Mouse (Mus musculus) G1E (cell line): ENCODE results near the gene Slit2. TPM values are rescaled to one million over a fixed set of nuclear protein-coding genes. Genes with fewer than 3 reads are reported as not detected.

Experiments
- ATAC-seq: 2 replicates; pipeline ENCODE4 v1.8.0; 2016; ENCODE audit warnings: mild to moderate bottlenecking; ENCODE audit not compliant: insufficient number of reproducible peaks, poor library complexity, low FRiP score, severe bottlenecking; ENCODE audit errors: extremely low read depth
- DNase-seq: peaks from one replicate; pipeline ENCODE4 v3.0.0; 2012; ENCODE audit warnings: low spot score
- H3K27me3 ChIP-seq: 2 replicates; pipeline ENCODE4 v1.6.1; 2012; ENCODE audit warnings: mild to moderate bottlenecking, low read length, inconsistent platforms; ENCODE audit not compliant: insufficient read depth
- H3K36me3 ChIP-seq: replicated peaks from 2 replicates; pipeline ENCODE3; 2012; ENCODE audit warnings: mild to moderate bottlenecking, inconsistent platforms
- H3K4me1 ChIP-seq: 2 replicates; pipeline ENCODE4 v1.6.1; 2012; ENCODE audit warnings: low read depth, low read length, inconsistent platforms, mixed read lengths; ENCODE audit not compliant: insufficient read depth
- H3K4me3 ChIP-seq: 2 replicates; pipeline ENCODE4 v1.5.1; 2012; ENCODE audit warnings: low read depth, mild to moderate bottlenecking, inconsistent platforms, low read length, moderate library complexity, mixed read lengths
- H3K9me3 ChIP-seq: replicated peaks from 2 replicates; pipeline ENCODE4 v1.6.1; 2012; ENCODE audit warnings: inconsistent platforms
- CTCF ChIP-seq: IDR thresholded peaks from 2 replicates; pipeline ENCODE4 v1.5.1; 2012; ENCODE audit warnings: low read depth, low read length, inconsistent platforms, mixed read lengths
- GATA1 ChIP-seq: IDR thresholded peaks from 2 replicates; pipeline ENCODE4 v1.6.1; 2012; ENCODE audit warnings: borderline replicate concordance, low read length, inconsistent platforms, mixed read lengths
- GATA2 ChIP-seq: IDR thresholded peaks from 2 replicates; pipeline ENCODE4 v1.6.1; 2012; ENCODE audit warnings: low read depth, low read length, inconsistent platforms, borderline replicate concordance
- POLR2AphosphoS5 ChIP-seq: IDR thresholded peaks from 2 replicates; pipeline ENCODE4 v1.6.1; 2012; ENCODE audit warnings: low read depth, low read length, inconsistent platforms; ENCODE audit not compliant: insufficient replicate concordance
- TAL1 ChIP-seq: conservative IDR thresholded peaks from 2 replicates; pipeline ENCODE4 v1.6.1; 2012; ENCODE audit warnings: low read depth, low read length, inconsistent platforms, mixed read lengths
- polyA plus RNA-seq: library from polyadenylated mRNA; stranded (reverse); fragments of >175 nt; gene quantifications from 2 replicates; pipeline ENCODE4 v1.2.3, GENCODE M21; 2012
- total RNA-seq, 2 experiments: library from RNA; stranded (forward) in 1 of 2; stranded (reverse) in 1 of 2; fragments of 200-1000 nt in 1 of 2; fragments of >200 nt in 1 of 2; fragmentation: Nextera tagmentation in 1 of 2; gene quantifications; 2 replicates each; pipeline ENCODE4 v1.2.3; 2014 to 2017

Gene Slit2
- total and polyA plus RNA-seq, 3 experiments = 0.27 TPM; not detected in 2

DNA sequence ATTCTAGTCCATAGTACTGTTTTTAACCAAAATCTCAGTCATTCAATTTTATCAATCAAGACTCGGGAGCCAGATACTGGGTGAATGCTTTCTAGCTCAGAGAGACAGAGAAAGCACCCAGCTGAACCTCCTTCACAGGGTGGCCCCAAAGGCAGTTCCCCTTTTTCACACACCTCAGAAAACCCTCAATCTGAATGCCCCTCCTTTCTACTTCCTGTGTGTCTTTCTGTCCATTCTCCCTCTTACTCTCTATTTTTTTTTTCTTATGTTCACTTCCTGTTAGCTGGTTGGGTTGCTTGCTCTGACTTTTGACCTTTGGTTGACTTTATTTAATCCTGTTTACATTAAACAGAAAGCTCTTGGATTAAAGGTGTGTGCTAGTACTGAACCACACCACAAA, 366.4 kb downstream of the Slit2 start:
- Histone ChIP-seq H3K36me3 (no peaks in the 10 kb centered on the region), H3K27me3 (no peaks in the 10 kb centered on the region), H3K4me3 (no peak overlapping the region), H3K4me1 (no peaks in the 10 kb centered on the region; the same call in 1 of the 2 replicates), H3K9me3 (no peaks in the 10 kb centered on the region)
- no peak for DNase-seq
- no peak for ATAC-seq
- TF ChIP-seq POLR2AphosphoS5 = no peak
- no peak for TF ChIP-seq CTCF
- no peak for TF ChIP-seq GATA2
- TF ChIP-seq GATA1 = no peak
- TF ChIP-seq TAL1 = no peak
